Mouse (Mus musculus): ENCODE data around the gene Ptpn5.

Gene Ptpn5

DNA sequence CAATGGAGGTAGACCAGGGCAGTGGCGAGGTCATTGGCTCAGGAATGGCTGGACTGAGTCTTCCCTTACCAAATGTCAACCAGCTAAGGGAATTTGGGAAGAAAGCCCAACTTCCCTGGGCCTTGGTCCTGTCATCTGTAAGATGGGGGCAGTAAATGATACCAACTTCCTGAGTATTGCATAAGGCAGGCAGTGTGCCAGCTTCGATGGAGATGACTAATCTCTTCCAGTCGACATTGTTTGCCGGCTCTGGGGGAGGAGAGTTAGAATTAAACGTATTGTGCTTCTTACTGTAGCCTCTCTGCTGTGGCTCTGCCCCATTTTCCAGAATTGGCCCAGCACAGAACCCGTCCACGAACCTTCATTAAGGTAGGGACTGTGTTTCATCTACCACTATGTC lies 23.0 kb downstream of the Ptpn5 start:
- DNase-seq: no peak

DNA sequence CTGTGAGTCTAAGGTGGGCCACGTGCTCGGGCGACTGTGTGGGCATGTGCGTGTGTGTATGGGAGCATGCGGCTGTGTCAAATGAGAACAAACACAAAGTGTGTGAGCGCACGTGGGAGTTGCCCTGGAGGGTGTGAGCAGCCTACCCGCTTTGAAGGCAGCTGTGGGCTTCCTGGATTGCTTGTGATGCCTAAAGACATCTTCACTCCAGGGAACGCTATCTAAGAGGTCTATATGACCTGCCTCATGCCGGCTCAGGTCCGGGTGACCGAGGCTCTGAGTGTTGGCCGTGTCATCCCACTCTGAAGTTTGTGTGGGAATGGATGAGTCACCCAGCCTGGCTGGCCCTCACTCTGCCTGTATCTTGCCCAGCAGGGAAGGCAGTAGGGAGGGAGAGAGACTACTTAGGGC lies 24.7 kb downstream of the Ptpn5 start:
- no peak for DNase-seq

DNA sequence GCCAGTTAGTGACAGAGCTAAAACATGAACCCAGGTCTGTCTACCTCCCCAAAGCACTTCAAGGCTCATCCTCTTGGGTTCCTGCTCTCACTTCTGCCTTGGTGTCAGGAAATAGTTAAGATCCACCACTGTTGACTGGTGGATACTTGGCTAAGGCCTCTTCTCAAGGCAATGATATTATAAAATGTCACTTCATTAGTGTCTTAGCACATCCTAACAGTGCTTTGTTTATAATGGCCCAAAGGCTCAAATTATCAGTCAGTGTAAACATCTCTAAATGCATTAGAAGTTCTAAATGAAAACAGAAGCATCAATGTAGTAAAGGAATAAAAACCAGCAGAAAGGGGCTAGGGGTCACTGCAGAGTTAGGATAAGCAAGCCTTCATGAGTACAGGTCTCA lies 26.5 kb downstream of the Ptpn5 start:
- no peak for DNase-seq

DNA sequence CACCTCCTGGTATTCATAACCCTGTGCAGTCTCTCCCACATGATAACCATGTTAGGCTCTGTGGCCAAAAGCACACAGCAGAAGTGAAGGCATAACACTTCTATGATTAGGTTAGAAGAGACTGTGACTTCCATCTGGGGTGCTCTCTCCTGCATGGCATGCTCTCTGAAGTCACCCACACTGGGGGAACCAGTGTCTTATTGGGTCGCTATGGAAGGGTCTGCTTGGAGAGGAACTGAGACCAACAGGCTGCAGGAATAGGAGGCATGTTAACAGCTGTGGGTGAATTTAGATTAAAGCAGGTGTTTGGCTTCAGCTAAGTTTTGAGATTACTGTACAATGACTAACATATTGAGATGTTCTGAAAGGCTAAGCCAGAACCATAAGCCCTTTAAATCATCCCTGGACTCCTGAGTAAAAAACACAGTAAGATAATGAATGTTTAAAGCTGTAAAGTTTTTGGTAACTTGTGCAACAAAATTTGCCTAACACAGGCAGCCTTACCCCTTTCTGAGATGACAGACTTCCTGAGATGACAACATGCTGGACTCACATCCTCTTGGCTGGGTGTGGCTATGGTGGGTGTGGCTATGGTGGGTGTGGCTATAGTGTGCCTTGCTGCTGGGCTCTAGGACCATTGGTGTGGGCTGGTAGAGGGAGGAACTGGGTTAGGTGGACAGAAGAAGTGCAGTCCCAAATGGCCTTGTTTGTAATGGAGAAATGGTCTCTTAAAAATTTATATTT lies 29.6 kb downstream of the Ptpn5 start:
- DNase-seq: no peak

DNA sequence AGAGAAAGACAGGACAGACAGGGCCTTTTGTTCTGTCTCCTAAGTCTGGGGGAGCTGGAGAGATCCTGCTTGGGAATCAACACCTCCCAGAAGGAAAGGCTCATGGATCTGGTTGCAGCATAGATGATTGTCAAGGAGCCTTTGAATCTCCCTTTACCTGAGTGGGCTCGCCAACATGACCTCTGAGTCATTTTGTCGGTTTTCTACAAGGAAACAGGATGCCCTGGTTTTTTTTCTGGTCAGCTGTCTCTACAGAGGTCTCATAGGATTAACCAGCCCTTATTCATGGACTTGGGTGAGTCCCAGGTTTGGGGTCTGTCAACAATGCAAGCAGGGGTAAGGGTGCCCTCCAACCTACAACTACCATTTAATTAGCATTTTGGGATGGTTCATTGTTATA lies 30.5 kb downstream of the Ptpn5 start:
- no peak for DNase-seq

DNA sequence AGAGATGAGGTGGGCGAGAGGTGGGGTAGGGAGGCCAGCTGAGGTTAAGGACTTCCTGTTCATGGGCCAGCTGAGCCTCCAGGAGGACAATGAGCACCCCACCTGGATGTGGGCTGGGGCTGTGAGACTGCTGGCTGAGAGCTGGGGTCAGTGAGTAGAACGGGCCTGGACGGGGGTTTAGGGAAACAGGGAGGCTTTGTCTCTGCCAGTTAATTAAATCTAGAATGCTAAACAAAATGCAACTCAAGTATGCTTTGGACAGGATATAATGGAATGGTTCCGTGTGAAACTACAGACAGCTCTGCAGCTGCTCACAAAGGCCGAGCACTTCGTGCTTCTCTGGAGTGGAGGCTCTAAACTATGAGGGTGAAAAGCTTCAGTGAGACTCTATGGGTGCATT lies 32.9 kb downstream of the Ptpn5 start:
- no peak for DNase-seq

DNA sequence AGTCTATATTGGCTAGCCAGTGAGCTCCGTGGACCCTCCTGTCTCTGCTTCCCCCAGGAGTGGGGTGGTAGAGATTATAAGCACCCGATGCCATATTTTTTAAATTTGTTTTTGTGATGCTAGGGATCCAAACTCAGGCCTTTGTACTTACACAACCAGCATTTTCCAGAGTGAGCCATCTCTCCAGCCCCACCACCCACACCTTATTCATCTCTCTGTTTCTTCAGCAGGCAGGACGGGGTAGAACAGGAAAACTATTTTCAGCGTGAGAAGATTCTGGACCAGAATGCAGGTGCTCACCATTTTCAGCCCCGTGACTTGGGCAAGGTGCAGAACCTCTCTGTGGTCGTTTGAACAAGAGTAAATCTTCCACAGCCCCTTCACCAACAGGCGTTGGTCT lies 34.2 kb downstream of the Ptpn5 start:
- DNase-seq: no peak

DNA sequence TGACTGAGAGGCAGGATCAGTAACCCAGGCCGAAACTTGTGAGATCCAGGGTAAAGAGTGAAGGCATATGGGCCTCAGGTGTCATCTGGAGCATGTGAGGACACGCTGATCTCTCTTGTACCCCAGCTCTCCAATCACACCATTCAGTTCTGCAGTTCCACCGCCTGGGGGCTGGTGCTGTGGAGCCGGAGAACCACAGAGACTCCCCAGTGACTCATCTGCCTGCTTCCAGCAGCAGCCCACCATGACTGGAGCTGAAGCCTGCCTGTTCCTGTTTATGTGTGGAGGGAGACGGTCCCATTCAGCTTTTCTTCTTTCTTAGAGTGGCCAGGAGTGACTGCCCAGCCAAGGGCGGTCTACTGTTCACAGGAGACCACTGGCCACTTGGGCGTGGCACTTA lies 35.4 kb downstream of the Ptpn5 start:
- DNase-seq: no peak

DNA sequence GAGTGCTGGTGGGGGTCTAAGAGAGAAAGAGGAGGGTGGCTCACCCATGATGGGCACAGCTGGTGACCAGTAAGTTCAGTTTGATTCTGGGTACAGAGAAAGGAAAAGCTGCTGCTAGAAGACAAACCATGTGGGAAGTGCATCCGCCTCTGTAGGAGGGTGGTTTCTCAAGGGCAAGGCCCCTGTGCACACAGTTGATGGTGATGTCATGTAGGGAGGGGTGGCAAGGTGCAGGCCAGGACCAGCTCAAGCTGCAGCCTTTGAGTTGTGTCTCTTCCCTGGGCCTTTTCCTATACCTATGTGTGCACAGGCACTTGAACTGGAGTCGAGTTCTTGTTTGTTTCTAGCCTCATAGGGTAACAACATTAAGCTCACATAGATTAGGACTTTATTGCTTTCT lies 38.5 kb downstream of the Ptpn5 start:
- no peak for DNase-seq

DNA sequence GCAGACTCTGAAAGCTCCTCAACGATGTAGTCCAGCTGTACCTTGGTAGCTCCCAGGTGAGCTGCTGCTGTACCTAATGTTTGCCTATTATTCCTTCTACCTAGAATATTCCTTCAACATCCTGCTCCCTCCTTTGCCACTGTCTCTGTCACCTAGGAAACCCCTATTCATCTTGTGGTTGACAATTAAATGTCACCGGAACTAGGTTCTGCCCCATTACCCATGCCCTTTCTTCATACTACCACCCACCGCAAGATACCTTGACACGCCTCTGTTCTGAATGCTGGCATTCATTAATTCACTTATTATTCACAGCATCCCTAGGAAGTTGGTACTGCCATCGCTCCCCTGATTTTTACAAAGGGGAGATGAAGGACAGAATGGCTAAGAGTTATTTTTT lies 39.5 kb downstream of the Ptpn5 start:
- no peak for DNase-seq

DNA sequence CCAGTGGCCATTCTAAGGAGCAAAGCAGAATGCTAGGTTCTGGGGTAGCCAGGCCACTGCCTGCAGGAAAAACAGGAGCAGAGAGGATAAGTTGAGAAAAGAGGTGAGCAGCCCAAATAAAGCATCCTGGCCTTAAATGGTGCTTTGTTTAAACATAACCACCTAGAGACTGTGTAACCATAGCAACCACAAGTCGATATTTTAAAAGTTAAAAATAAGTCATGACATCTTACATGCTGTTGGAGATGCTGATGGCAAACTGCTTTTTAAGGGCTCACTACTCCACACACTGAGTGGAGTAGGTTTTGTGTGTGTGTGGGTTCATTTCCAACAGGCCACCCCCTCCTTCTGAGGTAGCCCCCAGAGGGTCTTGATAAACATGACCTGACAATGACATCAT lies 48.4 kb downstream of the Ptpn5 start:
- no peak for DNase-seq

DNA sequence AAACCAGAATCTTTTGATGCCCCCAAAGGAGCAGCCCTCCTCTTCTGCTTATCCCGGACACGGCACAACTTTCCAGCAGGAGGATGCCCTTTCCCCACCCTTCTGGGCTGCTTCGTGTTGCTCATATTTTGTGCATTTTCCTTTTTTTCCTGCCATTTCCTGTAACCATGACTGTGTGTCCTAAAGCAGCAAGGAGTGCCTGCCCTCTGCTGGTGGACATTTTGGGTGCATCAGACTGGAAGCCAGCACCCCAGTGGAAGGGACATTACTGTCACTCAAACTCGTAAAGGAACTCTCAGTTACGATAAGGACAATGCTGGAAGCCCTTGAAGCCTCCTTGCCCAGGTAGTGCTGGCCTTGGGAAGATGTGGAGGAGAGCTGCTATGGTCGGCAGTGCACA lies 52.2 kb downstream of the Ptpn5 start:
- DNase-seq: peak; percentile 37

DNA sequence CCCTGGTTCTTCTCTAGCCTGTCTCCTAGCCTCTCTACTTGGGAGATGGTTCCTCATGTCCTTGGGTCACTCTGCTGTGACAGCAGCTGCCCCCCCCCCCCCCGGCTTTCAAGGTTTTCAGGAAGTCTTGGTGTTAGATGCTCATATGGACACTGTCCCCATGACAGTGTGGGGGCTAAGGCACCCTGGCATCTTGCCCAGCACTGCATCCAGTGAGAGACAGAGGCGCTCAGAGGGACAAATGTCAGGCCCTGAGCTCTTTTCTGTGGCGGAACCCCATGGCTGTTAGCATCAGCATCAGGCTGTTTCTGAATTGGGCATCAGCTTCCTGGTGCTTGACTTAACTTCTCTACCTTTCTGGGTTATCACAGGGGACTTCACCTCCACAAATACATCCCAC lies 52.6 kb downstream of the Ptpn5 start:
- no peak for DNase-seq

DNA sequence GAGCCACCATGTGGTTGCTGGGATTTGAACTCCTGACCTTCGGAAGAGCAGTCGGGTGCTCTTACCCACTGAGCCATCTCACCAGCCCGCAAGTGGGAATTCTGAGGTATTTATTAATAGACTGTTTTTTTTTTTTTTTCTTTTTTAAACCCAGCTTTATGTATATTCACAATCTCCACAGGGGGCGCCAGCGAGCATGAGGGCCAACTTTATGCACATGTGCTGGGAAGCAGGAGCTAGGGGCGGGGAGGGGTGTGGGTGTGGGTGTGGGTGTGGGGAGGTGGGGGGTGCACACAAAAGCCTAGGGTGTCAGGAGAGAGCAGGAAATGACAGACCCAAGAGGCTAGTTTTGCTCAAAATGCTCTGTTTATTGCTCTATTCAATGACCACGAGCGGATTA lies 56.0 kb downstream of the Ptpn5 start:
- DNase-seq: no peak

DNA sequence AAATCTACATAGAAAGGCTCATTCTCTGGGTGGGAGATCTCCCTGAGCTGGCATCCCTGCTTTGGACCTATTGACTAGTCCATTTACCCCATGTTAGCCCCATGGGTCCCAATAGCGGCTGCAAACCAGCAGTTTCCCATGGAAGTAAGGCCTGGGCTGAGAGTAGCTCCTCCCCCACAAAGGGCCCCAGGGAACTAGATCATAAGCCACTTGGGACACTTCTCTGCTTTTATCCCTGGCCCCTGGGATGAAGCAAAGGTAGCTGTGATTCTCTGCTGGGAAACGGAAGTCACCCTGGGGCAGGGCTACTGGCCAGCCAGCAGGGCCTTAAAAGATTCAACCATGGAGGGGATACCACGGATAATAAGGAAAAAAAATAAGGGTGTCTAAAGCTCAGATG lies 56.8 kb downstream of the Ptpn5 start:
- no peak for DNase-seq

DNA sequence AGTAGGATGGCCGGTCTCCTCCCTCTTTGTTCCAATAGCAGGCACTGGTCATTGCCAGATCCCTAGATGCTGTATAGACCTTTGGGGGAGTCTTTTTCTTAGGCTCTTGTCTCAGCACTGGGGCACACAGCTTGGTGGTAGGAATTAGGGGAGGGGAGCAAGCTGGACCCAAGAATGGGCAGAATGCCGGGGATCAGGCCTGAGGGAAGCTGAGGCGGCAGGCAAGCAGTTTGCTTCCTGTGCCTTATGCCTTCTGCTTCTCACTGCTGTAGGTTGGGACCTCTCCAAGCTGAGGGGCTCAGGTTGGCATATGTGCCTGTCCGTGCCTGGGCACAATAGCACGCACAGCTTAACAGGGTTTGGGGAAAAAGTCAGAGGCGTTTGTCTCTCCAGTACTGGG lies 57.3 kb downstream of the Ptpn5 start:
- no peak for DNase-seq

DNA sequence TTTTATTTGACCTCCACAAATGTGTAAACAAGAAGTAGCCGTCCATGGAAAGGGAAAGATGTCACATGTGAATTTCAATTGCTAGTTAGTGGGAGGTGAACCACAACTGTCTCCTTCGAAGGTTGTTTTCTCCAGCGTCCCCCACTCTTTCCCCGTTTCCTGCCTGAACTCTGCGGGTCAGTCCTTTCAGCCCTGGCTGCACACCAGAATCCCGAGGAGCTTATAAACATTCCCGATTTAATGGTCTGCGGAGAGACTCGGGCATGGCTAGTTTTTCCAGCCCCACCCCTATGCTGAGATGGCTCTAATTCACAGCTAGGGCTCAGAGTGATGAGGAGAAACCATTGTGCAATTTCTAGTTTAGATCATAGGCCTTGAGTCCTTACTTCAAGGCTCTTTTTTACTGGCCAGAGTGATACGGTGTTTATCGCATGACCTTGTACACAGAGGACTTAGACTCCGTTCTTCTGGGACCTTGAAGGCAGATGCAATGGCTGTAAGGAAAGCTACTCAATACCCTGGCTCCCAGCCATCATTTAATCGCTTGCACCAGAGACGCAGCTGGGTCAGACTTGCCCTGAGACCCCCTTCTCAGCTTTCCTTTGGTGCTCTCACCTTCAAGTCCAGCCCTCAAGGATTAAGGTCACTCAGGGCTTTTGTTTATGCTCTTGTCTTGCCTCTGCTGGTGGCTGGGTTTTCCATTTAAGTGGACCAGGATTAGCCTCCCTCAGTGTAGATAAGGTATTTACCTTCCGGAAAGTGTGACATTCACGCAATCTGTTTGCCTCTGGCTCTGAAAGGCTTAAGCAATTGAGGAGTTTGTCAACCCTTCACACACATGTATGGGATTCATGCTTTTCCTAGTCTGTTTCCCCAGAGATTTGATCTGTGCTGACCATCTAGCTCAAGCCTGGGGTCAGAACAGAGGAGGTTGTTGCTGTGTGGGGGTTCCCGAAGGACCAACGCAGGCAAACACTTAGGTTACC lies 59.7 kb downstream of the Ptpn5 start:
- DNase-seq: no peak

DNA sequence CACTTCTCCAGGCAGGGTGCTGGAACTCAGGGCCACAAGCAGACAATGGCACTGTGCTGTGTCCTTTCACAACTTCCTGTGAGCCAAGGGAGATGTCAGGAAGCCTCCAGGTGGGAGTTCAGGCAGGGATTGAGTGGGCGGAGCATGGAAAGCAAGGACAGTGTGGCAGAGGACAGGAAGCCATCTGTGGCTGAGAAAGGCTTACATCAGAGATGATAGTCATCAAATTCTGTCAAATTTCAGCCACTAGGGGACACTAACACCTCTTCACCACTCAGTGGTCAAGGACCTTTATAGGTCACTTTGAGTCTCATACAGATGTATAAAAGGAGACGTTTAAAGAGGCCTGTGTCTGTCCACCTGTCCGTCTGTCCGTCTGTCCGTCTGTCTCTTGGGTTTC lies 60.9 kb downstream of the Ptpn5 start:
- peak; percentile 18 for DNase-seq

DNA sequence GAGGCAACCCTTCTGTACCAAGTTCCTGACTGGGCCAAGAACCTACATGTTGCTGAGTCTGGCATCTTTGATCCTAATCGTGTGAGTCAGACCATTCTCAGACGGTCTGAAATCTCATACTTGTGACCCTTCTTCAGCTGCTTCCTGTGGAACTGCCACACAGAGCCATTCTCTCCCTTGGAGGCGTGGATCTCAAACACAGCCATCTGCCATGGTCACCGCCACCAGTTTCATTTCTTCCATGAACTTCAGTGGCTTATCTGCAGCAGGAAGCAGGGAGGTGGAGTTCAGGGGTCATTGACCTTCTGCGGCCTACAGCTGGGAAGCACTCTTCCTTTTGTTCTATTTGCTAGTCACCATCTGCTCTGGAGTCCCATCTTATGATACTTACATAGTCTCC lies 65.6 kb downstream of the Ptpn5 start:
- DNase-seq: no peak

DNA sequence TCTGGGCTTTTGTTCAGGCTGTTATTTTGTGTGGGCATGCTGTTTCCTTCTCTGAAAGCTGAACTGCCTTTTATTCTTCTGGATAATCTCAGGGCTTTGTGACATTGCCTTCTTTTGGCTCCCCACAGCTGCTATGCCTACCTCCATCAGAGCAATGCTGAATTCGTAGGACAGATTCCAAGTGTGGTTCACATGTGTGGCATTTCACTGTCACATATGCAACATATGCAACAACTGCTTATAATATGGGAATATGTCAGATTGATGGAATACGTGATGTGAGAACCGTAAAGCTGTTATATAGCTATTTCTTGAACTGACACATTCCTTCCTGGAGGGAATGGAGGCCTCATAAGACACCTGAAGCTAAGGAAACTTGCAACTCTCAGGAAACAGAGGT lies 66.5 kb downstream of the Ptpn5 start:
- no peak for DNase-seq

DNA sequence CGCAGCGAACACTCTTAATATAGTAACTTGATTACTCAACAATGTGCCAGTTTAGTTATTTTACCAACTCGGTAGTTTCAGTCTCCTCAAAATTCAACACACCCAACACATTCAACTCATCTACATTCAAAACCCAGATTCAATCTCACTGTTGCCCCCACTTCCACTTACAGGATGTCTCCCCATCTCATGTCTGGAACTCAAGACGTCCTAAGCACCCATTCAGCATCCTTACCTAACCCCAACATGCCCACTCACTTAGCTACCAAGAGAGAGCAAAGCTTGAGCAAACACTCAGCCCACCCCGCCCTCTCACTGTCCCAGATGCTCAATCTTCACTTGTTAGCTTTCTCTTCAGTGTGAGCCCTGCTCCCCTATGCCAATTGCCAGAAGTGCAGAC lies 71.9 kb downstream of the Ptpn5 start:
- DNase-seq: no peak

DNA sequence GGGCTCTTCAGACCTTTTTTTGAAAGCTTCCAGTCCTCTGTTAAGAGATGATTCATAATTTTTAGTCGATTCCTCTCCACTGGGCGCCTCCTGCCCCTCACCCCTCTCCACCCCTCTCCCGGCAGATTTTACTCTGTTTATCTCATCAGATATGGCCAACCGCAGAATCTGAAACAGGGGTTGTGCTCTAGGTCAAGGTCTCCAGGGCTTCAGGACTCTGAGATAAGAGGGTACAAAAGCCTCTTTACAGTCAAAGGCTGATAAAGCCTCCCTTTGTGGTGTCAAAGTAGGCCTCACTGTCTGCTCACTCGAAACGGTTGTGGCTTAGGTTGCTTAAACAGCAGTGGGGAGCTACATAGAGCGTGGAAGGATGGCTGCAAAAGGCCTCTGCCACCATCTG lies 74.1 kb downstream of the Ptpn5 start:
- no peak for DNase-seq

DNA sequence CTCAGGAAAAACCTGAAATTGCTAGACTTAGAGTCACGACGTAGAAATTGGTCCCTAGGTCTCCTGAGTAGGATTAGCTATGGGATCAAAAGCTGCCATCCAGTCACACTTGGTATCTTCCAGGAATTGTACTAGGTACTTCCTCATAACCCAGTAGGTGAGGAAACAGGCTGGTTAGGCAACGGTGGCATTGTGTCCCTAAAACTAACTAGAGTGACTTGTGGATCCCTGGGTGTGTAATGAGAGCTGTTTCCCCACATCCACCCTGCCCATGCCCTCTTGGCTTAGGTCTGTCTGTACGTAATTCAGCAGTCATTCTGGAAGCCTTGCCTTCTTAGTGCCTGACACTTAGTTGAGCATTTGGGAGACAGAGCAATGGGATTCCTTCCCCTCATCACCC lies 77.2 kb downstream of the Ptpn5 start:
- DNase-seq: no peak

DNA sequence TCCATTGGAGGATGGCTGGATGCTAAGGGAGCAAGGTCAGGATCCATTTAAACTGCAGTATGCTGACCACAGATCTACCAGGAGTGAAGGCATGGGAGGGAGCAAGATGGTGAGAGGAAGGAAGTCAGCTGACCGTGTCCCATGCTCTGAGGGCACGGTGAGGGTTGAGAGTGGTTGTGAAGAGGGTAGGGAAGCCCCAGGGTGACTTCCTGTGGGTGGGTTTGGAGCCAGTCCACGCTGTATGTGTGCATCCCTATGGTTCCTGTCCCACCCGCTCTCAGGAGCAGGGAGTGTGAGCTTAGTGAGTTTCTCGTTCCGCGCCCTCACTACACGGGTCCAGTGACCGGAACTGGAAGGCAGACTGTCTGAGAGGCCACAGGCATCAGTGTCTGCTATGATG lies 77.7 kb downstream of the Ptpn5 start:
- DNase-seq: no peak
